Mouse (Mus musculus) cerebellum, postnatal 4 days (tissue): ENCODE results near the gene Txndc12.

Experiments
- DNase-seq, 2 experiments: peaks; one replicate each; pipeline ENCODE4 v3.0.0; 2022; ENCODE audit warnings: low spot score in 2 of 2, mixed read lengths in 1 of 2

Txndc12 gene

DNA sequence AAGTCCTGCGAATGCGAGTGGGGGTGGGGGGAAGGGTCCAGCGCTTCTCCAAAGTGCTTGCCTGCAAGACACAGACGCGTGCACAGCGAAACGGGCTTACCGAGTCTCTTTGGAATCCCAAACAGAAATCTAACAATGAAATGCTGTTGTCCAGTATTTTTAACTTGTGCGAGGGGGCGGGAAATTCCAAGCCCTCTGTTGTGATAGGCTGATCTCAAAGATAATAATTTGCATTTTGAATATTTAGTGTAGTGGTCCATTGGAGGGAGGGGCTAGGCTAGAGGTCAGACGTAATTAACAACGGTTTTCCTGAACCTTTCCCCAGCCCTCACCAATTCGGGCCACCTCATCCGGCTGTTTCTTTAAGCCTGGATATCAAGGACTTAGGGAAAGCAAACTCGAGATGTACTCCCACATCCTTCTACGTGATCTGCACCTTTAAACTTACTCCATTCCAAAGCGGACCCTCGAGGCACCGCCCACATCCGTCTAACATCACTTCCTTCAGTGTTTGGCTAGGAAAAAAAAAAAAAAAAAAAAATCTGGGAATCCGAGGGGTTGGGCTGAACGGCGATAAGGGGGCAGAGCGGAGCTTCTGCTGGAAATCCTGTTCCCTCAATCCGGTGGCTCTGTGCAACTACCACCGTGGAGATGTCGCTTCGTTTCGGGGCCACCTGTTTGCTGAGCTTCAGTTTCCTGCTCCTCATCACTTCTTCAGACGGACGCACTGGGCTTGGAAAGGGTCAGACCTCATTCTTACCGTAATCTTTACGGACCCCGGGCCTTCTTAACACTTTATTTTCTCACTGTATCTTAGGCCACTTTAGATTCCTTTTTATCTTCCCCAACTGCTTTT is at the start of gene Txndc12:
TSS of gene Txndc12 (plus strand) at position 487 of the 856 bp plus-strand sequence.
- DNase-seq, result peak; percentile 51 to 72

DNA sequence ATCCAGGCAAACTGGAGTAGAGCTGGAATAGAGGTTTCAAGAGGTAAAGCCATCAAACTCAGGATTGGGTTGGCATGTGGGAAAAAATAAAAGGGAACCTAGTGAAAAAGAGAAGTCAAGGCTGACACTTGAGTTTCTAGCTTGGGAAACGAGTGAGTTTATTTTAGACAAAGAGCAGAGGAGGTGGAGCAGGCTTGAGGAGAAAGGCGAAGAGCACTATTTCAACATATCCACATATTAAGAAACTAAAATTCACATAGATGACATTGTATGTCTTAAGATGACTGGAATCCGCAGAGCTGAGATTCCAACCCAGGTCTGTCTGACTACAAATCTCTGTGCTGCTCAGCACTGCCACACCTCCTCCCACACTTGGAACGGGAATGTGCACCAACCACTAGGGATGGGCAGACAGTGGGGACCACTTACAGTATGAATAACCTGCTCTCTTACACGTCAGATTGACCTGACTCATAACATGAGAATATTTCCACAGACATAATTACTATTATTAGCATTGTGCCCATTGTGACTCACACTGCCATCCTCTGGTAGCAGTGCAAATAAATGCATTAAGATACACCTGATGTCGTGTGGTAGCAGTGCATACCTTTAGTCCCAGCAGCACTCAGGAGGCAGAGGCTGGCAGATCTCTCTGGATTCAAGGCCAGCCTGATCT is 45.0 kb upstream of the Txndc12 start:
- no peak for DNase-seq

DNA sequence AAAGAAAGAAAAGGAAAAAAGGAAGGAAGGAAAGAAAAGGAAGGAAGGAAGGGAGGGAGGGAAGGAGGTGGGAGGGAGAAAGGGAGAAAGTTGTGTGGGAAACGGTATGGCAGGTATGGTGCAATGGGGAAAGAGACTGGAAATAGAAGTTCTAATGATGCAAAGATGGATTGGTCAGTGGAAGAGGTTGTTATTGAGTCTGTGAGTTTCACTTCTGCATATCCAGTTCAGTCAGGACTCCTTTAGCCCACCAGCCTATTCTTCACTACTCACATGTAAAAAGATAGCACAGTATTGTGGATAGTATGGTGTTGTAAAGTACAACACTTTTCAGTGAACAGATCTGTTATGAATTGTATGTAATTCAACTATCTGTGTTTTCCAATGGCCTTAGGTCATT is 43.9 kb upstream of the Txndc12 start:
- DNase-seq, result no peak

DNA sequence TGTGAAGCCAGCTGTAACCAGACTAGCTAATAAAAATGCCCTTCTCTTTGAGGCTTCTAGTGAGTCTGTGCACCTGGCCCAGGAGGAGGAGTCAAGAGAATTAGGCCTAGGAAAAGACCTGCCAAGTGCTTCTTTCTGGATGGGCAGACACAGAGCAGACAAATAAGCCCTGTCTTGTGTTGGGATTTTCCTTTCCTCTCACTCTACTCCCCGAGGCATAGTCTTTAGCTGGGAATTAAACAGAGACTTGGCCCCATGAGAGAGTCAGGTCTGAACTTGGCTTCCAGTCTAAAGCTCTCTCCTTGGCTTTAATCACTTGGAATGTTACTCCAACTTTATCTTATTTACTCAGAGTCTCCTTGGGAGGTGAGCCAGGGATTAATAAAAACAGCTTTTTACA is 40.5 kb upstream of the Txndc12 start:
- DNase-seq, result no peak

DNA sequence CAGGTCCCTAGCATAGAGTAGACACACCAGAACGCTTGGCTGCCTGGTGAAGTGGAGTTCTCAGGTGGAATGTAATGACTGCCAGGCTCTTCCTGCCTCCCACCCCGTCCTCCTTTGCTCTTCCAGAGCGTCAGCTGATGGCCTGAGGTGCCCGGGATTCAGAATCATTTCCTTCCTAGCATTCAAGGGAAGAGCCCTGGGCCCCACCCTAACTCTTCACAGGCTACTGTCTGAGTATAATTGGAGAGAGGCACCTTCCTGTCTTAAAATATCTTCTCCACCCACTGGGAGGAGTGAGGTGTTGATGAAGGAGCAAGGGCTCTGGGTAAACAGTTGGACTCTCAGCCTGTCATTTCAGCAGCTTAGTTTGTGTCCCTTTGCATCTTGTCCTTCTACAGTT is 37.7 kb upstream of the Txndc12 start:
- no peak for DNase-seq

DNA sequence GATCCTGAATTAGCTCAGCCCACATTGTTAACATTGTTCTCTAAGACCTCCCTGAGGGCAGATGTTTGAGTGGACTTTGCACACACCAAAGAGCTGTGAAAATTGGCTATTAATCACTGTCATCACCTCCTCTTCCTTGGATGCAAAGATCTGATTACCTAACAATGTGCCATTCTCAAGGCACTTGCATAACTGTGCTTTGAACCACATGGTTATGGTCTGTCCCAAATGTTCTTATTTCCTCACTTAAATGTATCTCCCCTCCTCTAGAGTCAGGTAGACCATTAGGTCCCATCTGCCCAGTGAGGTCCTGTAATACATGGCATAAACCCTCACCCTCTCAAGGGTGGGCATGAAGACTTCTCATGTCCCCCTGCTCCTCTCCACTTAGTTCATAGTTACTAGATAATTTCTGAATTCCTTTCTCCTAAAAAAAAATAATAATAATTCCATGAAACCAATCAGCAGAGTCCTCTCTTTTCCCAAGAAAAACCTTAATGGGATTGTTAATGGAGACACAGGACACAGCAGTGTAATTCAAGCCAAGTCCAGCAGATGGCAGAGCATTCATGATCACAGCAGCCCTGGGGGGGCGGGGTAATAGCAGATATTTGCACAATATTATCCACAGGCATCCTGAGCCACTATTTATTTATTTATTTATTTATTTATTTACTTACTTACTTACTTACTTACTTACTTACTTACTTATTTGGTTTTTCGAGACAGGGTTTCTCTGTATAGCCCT is 36.1 kb upstream of the Txndc12 start:
- peak in 1 of 2 experiments; percentile 66 for DNase-seq

DNA sequence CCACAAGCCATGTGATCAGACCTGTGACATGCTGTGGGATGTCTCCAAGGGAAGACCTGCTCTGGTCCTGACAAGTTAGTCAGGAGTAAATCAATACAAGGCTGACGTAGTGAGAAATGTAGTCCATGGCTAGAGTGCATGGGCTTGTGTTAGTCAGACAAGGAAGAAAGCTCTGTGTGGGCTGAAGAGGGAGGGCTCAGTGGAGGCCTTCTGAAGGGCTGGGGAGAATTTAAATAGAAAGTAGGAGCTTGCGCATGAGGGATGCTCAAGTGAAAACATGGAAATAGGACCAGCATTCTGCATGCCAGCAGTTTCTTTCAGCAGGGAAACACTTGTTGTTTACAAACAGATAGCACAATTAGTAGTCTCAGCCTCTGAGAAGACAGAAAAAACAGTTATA is 30.9 kb upstream of the Txndc12 start:
- DNase-seq, result no peak

DNA sequence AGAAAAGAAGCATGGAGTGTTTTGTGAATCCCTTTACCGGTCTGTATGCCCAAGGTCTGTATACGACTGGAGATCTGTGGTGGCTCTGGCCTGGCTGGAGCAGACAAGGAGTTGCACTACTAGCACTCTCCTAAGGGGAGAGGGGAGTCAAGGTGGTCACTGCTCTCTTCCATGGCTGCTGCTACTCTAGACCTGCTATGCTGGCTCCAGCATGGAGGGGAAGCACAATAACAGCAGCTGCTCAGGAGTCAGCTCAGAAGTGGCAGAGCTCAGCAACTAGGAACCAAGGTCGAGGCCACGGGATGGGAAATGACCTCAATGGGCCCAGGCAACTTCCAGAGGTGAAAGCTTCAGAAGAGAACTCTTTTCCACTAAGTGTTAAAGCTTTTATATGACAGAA is 23.3 kb upstream of the Txndc12 start:
- no peak for DNase-seq

DNA sequence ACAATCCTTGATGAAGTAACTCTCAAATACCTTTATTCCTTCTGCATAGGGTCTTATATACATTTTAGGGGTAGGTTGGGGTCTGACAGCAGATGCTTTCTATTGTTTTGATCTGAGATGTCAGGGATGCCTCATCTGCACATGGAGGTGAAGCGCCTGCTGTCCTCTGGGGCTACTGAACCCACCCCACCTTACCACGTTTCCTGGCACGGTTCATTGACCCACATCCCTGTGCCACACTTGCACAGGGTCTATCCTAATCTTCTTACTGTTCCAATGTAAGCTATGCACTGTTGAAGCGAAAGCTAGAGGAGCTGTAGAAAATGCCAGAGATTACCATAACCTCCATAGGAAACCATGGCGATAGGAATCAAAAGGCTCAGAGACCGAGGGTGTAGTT is 22.9 kb upstream of the Txndc12 start:
- DNase-seq, result no peak

DNA sequence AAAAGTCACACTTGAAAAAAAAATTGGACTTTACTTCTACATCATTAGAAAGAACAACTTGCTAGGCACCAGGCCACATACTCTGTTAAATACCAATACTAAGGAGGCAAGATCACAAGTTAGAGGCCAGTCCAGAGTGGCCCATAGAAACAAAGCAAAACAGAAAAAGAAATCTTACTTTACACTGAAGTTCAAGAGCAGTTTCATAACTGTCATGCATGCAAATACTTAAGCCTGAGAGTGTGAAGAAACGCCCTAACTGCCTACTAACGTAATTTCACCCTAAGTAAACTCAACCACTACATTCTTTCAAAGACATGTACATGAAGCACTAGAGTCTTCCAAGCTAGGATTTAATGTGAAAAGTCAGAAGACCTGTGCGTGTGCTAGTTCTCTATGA is 8.7 kb upstream of the Txndc12 start:
- DNase-seq, result no peak

DNA sequence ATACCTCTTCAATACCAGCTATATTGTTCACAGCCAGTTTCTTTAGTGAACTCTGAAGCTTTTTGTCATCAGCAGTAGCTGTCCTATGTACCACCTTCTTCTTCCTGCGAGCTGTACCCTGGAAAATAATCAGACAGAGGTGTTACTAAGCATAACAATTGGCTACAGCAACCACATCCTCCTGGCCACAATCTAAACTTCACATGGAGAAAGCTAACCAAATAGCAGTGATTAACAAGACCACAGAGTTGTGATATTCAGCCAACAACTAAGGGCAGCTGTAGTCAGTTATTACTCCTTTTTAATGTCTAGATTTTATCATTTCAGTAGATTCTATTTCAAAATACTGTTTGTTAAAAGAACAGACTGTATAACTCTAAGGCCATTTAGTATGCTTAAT is 8.3 kb upstream of the Txndc12 start:
- DNase-seq, result no peak

DNA sequence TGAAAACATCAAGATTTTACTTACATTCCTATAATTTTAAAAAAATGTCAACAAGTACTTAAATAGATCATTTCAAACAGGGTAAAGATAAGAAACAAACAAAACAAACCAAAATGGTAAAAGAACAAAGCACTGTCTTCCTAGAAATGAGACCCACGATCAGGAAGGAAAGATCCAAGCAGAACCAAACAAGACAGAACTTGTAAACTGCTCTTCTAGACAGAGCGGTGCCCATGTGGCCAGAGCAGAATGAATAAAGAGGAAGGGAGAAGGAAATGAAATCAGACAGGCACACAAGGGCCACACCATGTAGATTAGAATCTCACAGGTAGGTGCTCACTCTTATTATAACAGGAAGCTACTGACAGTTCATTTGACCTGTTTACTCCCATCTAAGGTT is 7.8 kb upstream of the Txndc12 start:
- DNase-seq, result no peak

DNA sequence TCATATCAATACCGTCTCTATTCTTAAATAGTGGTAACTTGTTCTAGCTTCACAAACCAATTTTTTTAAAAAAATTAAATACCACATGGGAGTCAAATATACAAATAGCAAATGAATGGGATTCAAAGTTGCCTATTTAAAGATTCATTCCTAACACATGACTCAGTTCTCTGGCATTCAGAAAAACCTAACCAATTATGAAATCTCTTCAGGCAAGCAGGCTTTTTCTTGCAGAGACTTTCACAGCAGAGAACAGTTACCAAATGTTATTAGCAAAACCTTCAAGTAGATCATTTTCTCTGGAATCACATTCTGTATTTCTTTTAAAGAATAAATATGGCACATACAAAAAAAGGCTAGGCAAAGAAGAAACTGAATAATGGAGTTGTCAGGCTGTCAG is 3.7 kb upstream of the Txndc12 start:
- no peak for DNase-seq

DNA sequence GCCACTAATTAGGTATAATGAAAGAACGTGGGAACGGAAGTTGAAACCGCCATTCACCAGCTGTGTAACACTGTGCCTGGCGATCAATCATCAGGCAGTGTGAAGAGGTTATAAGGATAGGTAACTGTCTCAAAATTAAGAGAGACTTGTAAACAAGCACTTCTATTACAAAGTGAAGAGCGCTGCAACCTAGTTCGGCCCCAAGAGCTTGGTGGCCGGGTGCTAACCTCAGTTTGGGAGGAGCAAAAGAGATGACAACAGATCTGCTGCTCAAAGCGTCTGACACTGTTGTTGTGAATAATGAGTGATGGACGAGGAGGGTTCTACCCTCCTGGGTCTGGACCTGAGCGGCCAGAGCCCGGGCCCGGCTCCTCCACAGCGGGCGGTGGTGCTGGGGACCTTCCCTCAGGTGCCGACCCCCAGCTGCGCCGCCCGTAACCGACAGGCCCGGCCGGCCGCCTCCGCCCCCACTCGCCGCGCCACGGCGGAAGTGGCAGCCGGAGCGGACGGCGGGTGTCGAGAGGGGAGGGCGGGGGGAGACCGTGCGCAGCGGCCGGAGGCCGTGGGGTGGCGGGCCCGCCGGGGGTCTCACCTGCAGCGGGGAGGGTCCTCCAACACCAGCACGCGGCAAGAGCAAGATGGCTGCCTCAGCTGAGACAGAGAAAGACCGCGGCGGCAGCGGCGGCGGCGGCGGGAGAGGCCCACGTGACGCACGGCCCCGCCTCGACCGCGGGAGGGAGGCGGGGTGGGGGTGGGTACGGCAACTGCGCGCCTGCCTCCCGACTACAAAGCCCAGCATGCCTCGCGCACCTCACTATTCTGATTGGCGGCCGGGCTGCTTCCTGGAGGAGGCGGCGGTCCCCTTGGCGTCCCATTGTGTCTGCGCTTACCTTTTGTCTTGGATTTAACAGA is 1.2 kb upstream of the Txndc12 start, which contains the start of gene Btf3l4:
TSS of gene Btf3l4 (minus strand) at position 699 of the 912 bp plus-strand sequence.
- peak; percentile 80 to 91 for DNase-seq

DNA sequence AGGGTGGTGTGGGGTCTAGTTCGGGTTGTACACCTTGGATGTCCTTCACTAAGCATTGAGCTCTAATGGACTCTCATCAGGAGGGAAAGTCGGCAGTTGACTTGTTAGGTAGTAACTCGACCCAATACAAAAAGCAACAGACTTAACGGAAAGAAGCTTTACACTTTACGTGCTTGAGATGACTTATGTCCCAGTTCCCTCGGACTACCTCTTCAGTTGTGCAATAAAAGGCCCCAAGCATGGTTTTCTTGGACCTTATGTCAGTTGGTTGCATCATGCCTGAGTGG is 630 bp upstream of the Txndc12 start:
- no peak for DNase-seq

DNA sequence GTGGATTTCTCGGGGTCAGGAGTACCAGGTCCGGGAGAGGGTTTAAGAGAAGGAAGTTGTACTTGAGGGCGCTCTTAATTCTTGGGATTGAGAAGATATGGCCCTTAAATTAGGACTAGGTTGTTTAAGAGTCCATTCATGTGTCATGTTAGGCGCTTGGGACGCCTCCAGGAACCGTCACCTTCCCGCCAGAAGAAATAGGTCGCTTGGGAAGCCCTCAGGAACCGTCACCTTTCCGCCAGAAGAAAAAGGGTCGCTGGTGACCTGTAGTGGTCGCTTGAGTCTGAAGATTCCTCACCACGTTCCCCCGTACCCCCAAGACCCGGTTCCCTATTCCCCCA is 540 bp downstream of the Txndc12 start:
- peak in 1 of 2 experiments; percentile 13 for DNase-seq

DNA sequence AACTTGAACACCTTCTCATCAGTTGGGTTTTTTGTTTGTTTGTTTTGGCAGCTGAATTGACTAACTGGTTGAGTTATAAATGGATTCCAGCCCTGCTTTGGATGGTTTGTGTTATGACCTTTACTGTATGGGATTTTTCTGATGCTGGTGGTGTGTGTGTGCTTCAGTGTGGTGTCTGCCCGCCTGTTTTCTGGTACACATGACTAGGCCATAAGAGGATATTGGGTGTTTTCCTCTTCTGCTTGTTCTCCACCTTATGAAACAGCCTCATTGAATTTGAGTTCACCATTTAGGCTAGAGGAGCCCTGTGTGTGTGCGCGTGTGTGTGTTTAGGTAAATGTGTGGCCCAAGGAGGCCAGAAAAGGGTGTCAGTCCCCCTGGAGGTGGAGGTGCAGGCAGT is 1.1 kb downstream of the Txndc12 start:
- no peak for DNase-seq

DNA sequence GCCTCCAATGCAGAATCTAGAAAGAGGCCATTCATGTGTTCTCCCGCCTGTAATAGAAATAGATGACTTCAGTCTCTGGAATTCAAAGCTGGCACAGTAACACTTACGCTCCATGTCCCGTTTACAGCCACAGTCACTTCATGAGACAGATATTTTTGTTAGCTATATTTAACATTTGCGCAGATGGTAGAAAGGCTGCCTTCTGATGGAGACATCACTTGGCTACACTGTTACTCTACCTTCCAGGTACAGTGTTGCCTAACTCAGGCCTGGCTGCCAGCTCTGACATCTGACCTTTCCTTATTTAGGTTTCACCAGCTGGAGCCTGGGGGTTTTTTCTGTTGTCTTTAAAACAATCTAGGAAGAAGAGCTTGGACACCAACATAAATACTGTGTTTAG is 3.6 kb downstream of the Txndc12 start:
- DNase-seq, result no peak

DNA sequence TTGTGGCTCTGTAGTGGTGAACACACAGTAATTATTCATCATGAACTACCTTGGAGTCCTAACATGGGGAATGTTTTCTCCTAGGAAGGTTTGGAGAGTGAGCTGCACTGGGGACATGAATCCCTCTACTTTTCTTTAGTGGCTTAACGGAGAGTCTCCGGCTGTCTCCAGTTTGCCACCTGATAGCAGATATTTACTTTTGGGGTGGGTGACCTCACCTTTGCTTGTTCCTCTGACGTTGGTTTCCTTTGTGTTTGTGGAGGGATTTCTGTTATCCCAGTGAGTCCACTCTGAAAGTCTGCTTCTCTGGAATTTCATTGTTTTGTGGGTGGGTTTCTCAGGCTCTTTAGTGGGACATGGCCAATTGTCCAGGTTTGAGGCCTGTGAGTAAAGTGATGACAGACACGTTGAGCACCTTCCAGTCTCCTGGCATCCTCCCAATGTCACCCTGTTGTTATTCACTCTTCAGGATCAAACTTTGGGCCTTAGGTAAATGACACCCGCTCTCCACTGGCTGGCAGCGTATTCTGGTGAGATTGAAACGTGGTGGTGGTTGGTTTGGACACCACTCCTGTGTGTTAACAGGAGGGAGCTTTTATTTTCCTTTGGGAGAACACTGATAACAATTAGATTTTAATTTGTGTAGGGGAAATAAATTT is 7.6 kb downstream of the Txndc12 start:
- no peak for DNase-seq

DNA sequence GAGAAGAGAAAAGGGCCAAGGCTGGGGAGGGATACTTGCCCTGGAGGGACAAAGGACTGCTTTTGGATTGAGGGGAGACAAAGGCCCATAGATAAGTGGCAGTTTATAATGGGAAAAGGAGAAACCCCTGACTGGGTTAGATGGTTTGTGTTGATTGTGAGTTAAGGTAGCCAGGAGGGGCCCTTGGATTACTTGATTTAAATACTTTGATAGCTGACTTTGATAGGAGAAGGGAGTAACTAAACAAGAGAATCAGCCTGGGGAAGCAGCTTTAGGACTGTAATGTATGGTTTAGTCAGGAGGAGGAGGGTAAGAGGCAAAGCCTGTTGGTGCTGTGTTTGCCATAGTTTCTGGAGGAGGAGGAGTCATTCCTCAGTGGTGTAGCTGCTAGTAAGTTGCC is 8.9 kb downstream of the Txndc12 start:
- no peak for DNase-seq
